Mouse (Mus musculus): Measurements from ENCODE around the gene Irf4.

Gene Irf4

GRCm38 (mm10) chr13:30809240-30809639 lies 60.2 kb downstream of the Irf4 start:
- no peak for DNase-seq

- DNase-seq = no peak
Observed at GRCm38 (mm10) chr13:30813464-30813863, 64.4 kb downstream of the Irf4 start.

GRCm38 (mm10) chr13:30814256-30814655 lies 65.2 kb downstream of the Irf4 start:
- no peak for DNase-seq

All from cerebellum, postnatal 36 days (tissue).